Mouse (Mus musculus): ENCODE data around the gene Lca5.
A peak's percentile ranks its signal among the peaks of the same experiment; 100 is the strongest.

DNA sequence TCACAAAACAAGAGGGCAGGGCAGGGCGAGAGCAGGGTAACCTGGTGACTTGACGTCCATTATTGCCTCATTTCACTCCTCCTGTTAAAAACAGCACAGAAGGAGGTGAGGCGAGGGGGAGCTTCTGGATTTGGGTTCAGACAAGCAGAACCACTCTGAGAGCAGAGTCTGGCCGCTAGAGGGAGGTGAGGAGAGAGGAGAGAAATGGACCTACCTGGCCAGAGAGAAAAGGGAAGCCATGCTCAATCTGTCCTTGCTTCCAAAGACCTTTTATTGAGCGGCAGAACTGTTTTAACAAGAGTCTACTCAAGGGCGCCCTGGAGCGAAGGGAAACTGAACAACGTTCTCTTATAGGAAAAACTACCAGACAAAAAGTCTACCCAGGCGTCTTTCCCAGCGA, 27.9 kb downstream of the Lca5 start:
- TF ChIP-seq CTCF (IDR thresholded peaks at IDR 0.05; ENCODE audit: low read depth) (peak; percentile 47), EP300 (IDR thresholded peaks at IDR 0.05; ENCODE audit: low read depth) (no peak)
